In genomic region chr3:121915191-121915590, GRCm38 (mm10) we compare ENCODE assay signal across 8 mouse cellular contexts. TPM values are rescaled to one million over a fixed set of nuclear protein-coding genes. Genes with fewer than 3 reads are reported as not detected.
DNase-seq lines count a peak whose midpoint lies in the region; ATAC-seq and TF ChIP-seq lines count a peak whose summit lies in the region.

No protein-coding gene starts in this region.

- H3K9me3 ChIP-seq in forebrain, postnatal 0 days (ENCODE audit: low read length), result no peaks in the 10 kb centered on the region
- H3K9me3 ChIP-seq in forebrain, embryonic 15.5 days, result no peaks in the 10 kb centered on the region
- H3K9me3 ChIP-seq in lung, embryonic 14.5 days (ENCODE audit: low read depth, low read length), result no peaks in the 10 kb centered on the region

- no peak for DNase-seq in forebrain, postnatal 0 days
- peak; percentile 49 for DNase-seq in heart, postnatal 25 days (ENCODE audit: low spot score)
- DNase-seq in lung, embryonic 14.5 days, result peak; percentile 70
- no peak for DNase-seq in right cerebral cortex, adult 18-20 months
- no peak for DNase-seq in left cerebral cortex, postnatal 25 days (ENCODE audit: low spot score in 2 of 2)
- no peak for DNase-seq in cerebellum, adult 11 months

- H3K4me1 ChIP-seq in forebrain, postnatal 0 days (ENCODE audit: insufficient read depth), result no peaks in the 10 kb centered on the region
- no peaks in the 10 kb centered on the region for H3K4me1 ChIP-seq in forebrain, embryonic 15.5 days
- H3K4me1 ChIP-seq in cortical plate, adult 2 months (ENCODE audit: control insufficient read depth, insufficient read depth, low read length), result no peaks in the 10 kb centered on the region
- H3K4me1 ChIP-seq in lung, embryonic 14.5 days (ENCODE audit: insufficient read depth), result peaks cover 3% of the 10 kb centered on the region; the same call in 1 of the 2 replicates

- H3K4me3 ChIP-seq in forebrain, postnatal 0 days (ENCODE audit: low read depth, low read length), result no peak overlapping the region
- H3K4me3 ChIP-seq in forebrain, embryonic 15.5 days, result no peak overlapping the region
- no peak overlapping the region for H3K4me3 ChIP-seq in cortical plate, adult 2 months (ENCODE audit: insufficient read depth, low read length)
- H3K4me3 ChIP-seq in lung, embryonic 14.5 days (ENCODE audit: low read depth, low read length), result no peak overlapping the region

- ATAC-seq in forebrain, postnatal 0 days, result no peak
- ATAC-seq in forebrain, embryonic 15.5 days (replicated peaks), result no peak
- no peak for ATAC-seq in lung, embryonic 14.5 days (ENCODE audit: insufficient read depth)

- no peak overlapping the region for H3K9ac ChIP-seq in forebrain, postnatal 0 days
- no peak overlapping the region for H3K9ac ChIP-seq in forebrain, embryonic 15.5 days (replicated peaks)
- H3K9ac ChIP-seq in lung, embryonic 14.5 days, result no peak overlapping the region

- H3K27me3 ChIP-seq in forebrain, postnatal 0 days (ENCODE audit: insufficient read depth, low read length), result no peaks in the 10 kb centered on the region
- no peaks in the 10 kb centered on the region for H3K27me3 ChIP-seq in forebrain, embryonic 15.5 days
- no peaks in the 10 kb centered on the region for H3K27me3 ChIP-seq in lung, embryonic 14.5 days (ENCODE audit: insufficient read depth, low read length)

- no peak for TF ChIP-seq POLR2A in cortical plate, adult 2 months (IDR thresholded peaks at IDR 0.05; ENCODE audit: extremely low read depth, insufficient read depth, low read length)

- WGBS in forebrain, postnatal 0 days, result 62% methylated on average over 6 of the region's 6 CpGs
- WGBS in forebrain, embryonic 15.5 days, result 64% methylated on average over 6 of the region's 6 CpGs
- WGBS in lung, embryonic 14.5 days, result 41% methylated on average over 6 of the region's 6 CpGs

- intact Hi-C loops in heart, postnatal 25 days (cut with DNase I), result loop anchor here (1.0 kb wide), 1 partner anchor 24 kb away; no protein-coding TSS in a partner anchor
- intact Hi-C loops in left cerebral cortex, postnatal 25 days (cut with DNase I), result no loop called here

- H3K36me3 ChIP-seq in forebrain, postnatal 0 days (ENCODE audit: insufficient read depth), result no peaks in the 10 kb centered on the region
- no peaks in the 10 kb centered on the region for H3K36me3 ChIP-seq in forebrain, embryonic 15.5 days
- H3K36me3 ChIP-seq in lung, embryonic 14.5 days (ENCODE audit: insufficient read depth), result no peaks in the 10 kb centered on the region

- H3K4me2 ChIP-seq in forebrain, postnatal 0 days (ENCODE audit: low read depth), result no peak overlapping the region
- H3K4me2 ChIP-seq in forebrain, embryonic 15.5 days (replicated peaks), result no peak overlapping the region
- 0 out of 2 replicates have a peak overlapping the region, but pooled peaks have one; percentile 26 for H3K4me2 ChIP-seq in lung, embryonic 14.5 days

- TF ChIP-seq CTCF in forebrain, postnatal 0 days (IDR thresholded peaks at IDR 0.05; ENCODE audit: low read depth), result no peak
- TF ChIP-seq CTCF in cortical plate, adult 2 months (IDR thresholded peaks at IDR 0.05; ENCODE audit: extremely low read depth, insufficient read depth, low read length), result no peak
- TF ChIP-seq CTCF in lung, embryonic 14.5 days (IDR thresholded peaks at IDR 0.05; ENCODE audit: low read depth), result no peak

- H3K27ac ChIP-seq in forebrain, postnatal 0 days (ENCODE audit: low read depth, low read length), result 0 out of 2 replicates have a peak overlapping the region, but pooled peaks have one; percentile 40
- H3K27ac ChIP-seq in forebrain, embryonic 15.5 days (replicated peaks), result no peak overlapping the region
- peak overlapping the region; percentile 93 for H3K27ac ChIP-seq in cortical plate, adult 2 months (ENCODE audit: insufficient read depth, low read length)
- peak overlapping the region; percentile 88 for H3K27ac ChIP-seq in lung, embryonic 14.5 days (ENCODE audit: low read depth)

RNA-seq across cellular contexts. Expression of gene Arhgap29, which starts 37.1 kb away (rescaled TPM):
- 35.9 and 46.9 TPM in 2 replicates for total RNA-seq in forebrain, postnatal 0 days (2014; rRNA removed)
- 12.8 and 14.6 TPM in 2 replicates for polyA plus RNA-seq in forebrain, postnatal 0 days (2015; fragmentation: Nextera tagmentation; extraction: Ambion mirVana)
- polyA plus RNA-seq in forebrain, embryonic 15.5 days (2015; fragmentation: Nextera tagmentation; extraction: Ambion mirVana), result 16.3 and 16.4 TPM in 2 replicates
- 16.1 and 16.8 TPM in 2 replicates for polyA plus RNA-seq in cortical plate, adult 2 months (2012; rRNA removed)
- total RNA-seq in heart, postnatal 25 days (2021), result 10 to 100 TPM; 50.0 to 53.1 TPM
- 66.2 and 71.3 TPM in 2 replicates for polyA plus RNA-seq in lung, embryonic 14.5 days (2014; fragmentation: Nextera tagmentation; extraction: Ambion mirVana)
- total RNA-seq in left cerebral cortex, postnatal 25 days (2021), result 10 to 100 TPM; 23.9 to 26.9 TPM

Comparison
In these comparisons a context has a peak if more than half of its experiments do, and no peak if none do; other contexts are left out.
1. DNase-seq: peak in heart, postnatal 25 days (single experiment) and lung, embryonic 14.5 days (single experiment); none in forebrain, postnatal 0 days (single experiment), right cerebral cortex, adult 18-20 months (single experiment), left cerebral cortex, postnatal 25 days (0 of 2) and cerebellum, adult 11 months (single experiment).